Comparison of ENCODE assay signal across 18 mouse cellular contexts in the genomic region with DNA sequence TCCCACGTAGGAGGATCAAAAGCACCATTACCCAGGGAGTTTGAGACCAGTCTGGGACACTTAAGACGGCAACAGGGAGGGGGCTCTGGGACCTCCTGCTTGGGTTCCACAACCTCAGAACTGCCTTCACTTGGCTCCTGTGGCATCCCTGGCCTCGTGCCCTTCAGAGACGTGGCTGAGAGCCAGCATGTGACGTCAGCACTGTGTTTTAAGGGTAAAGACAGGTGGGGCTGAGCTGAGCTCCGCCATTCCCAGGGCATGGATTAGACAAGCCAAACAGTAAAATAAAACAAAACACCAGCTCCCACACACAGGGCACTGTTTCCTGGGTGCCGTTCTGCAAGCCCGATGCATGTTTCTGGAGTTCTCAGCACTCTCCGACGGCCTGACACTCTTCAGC. TPM values are rescaled to one million over a fixed set of nuclear protein-coding genes. Genes with fewer than 3 reads are reported as not detected.
DNase-seq lines count a peak whose midpoint lies in the region; ATAC-seq and TF ChIP-seq lines count a peak whose summit lies in the region.
"Had no signal": no experiment of that assay in that cellular context is flagged by ENCODE, and none has a peak within 500 bp of the region (broad histone marks: within the 10 kb centered on the region; RNA-seq: fewer than 3 reads in every experiment).

No protein-coding gene starts in this region.

- H3K4me1 ChIP-seq in heart, embryonic 15.5 days (replicated peaks): peaks cover 30% of the 10 kb centered on the region
- peaks cover 30% of the 10 kb centered on the region for H3K4me1 ChIP-seq in limb, embryonic 13.5 days
- peaks cover 25% of the 10 kb centered on the region for H3K4me1 ChIP-seq in limb, embryonic 10.5 days
- H3K4me1 ChIP-seq in lung, postnatal 0 days (ENCODE audit: insufficient read depth, low read depth, low read length): no peaks in the 10 kb centered on the region
- no peaks in the 10 kb centered on the region for H3K4me1 ChIP-seq in hindbrain, embryonic 16.5 days (ENCODE audit: control insufficient read depth, insufficient read depth, low read depth, low read length)
- H3K4me1 ChIP-seq: intestine, embryonic 15.5 days; liver, embryonic 15.5 days had no signal

- TF ChIP-seq CTCF in lung, postnatal 0 days (IDR thresholded peaks at IDR 0.05): no peak

- H3K4me3 ChIP-seq in heart, embryonic 15.5 days: no peak overlapping the region
- no peak overlapping the region for H3K4me3 ChIP-seq in limb, embryonic 13.5 days
- no peak overlapping the region for H3K4me3 ChIP-seq in limb, embryonic 10.5 days
- no peak overlapping the region for H3K4me3 ChIP-seq in lung, postnatal 0 days (ENCODE audit: low read depth, low read length)
- no peak overlapping the region for H3K4me3 ChIP-seq in hindbrain, embryonic 16.5 days (ENCODE audit: low read length)
- H3K4me3 ChIP-seq: hindbrain, embryonic 12.5 days; intestine, embryonic 15.5 days; liver, embryonic 15.5 days; megakaryocyte, embryonic 14.5 days had no signal

- WGBS in heart, embryonic 15.5 days: 50% methylated on average over 10 of the region's 10 CpGs
- 47% methylated on average over 10 of the region's 10 CpGs for WGBS in limb, embryonic 13.5 days
- WGBS in limb, embryonic 10.5 days: 71% methylated on average over 10 of the region's 10 CpGs
- WGBS in lung, postnatal 0 days: 41% methylated on average over 10 of the region's 10 CpGs
- 61% methylated on average over 10 of the region's 10 CpGs for WGBS in hindbrain, embryonic 16.5 days

- no peaks in the 10 kb centered on the region for H3K9me3 ChIP-seq in heart, embryonic 15.5 days (replicated peaks)
- no peaks in the 10 kb centered on the region for H3K9me3 ChIP-seq in limb, embryonic 13.5 days
- no peaks in the 10 kb centered on the region for H3K9me3 ChIP-seq in limb, embryonic 10.5 days (replicated peaks)
- H3K9me3 ChIP-seq in lung, postnatal 0 days (ENCODE audit: low read length): no peaks in the 10 kb centered on the region
- H3K9me3 ChIP-seq in hindbrain, embryonic 16.5 days (ENCODE audit: control insufficient read depth, low read length): no peaks in the 10 kb centered on the region
- H3K9me3 ChIP-seq: hindbrain, embryonic 12.5 days; intestine, embryonic 15.5 days; liver, embryonic 15.5 days; megakaryocyte, embryonic 14.5 days had no signal

- no peak overlapping the region for H3K4me2 ChIP-seq in heart, embryonic 15.5 days
- H3K4me2 ChIP-seq in limb, embryonic 13.5 days (replicated peaks): no peak overlapping the region
- H3K4me2 ChIP-seq in lung, postnatal 0 days (replicated peaks; ENCODE audit: low read depth, low read length): no peak overlapping the region
- no peak overlapping the region for H3K4me2 ChIP-seq in hindbrain, embryonic 16.5 days (ENCODE audit: low read length)
- H3K4me2 ChIP-seq: hindbrain, embryonic 12.5 days; intestine, embryonic 15.5 days; liver, embryonic 15.5 days had no signal

- H3K9ac ChIP-seq in heart, embryonic 15.5 days: no peak overlapping the region
- no peak overlapping the region for H3K9ac ChIP-seq in limb, embryonic 13.5 days
- no peak overlapping the region for H3K9ac ChIP-seq in lung, postnatal 0 days (replicated peaks; ENCODE audit: low read depth)
- no peak overlapping the region for H3K9ac ChIP-seq in hindbrain, embryonic 16.5 days (ENCODE audit: low read depth, low read length)
- H3K9ac ChIP-seq: hindbrain, embryonic 12.5 days; intestine, embryonic 15.5 days; liver, embryonic 15.5 days had no signal

- H3K36me3 ChIP-seq in heart, embryonic 15.5 days: no peaks in the 10 kb centered on the region
- H3K36me3 ChIP-seq in limb, embryonic 13.5 days: no peaks in the 10 kb centered on the region
- H3K36me3 ChIP-seq in limb, embryonic 10.5 days: no peaks in the 10 kb centered on the region
- H3K36me3 ChIP-seq in lung, postnatal 0 days (ENCODE audit: insufficient read depth, low read length): no peaks in the 10 kb centered on the region
- no peaks in the 10 kb centered on the region for H3K36me3 ChIP-seq in hindbrain, embryonic 16.5 days (ENCODE audit: control insufficient read depth, insufficient read depth, low read length)
- H3K36me3 ChIP-seq: hindbrain, embryonic 12.5 days; intestine, embryonic 15.5 days; liver, embryonic 15.5 days had no signal

- no peak overlapping the region for H3K27ac ChIP-seq in heart, embryonic 15.5 days
- no peak overlapping the region for H3K27ac ChIP-seq in limb, embryonic 13.5 days
- H3K27ac ChIP-seq in limb, embryonic 10.5 days: no peak overlapping the region
- H3K27ac ChIP-seq in lung, postnatal 0 days (ENCODE audit: low read length): no peak overlapping the region
- H3K27ac ChIP-seq in hindbrain, embryonic 16.5 days (ENCODE audit: low read depth, low read length): no peak overlapping the region
- H3K27ac ChIP-seq: hindbrain, embryonic 12.5 days; intestine, embryonic 15.5 days; liver, embryonic 15.5 days had no signal

- no peak for DNase-seq in heart, adult 8-10 months (ENCODE audit: low spot score)
- no peak for DNase-seq in limb, embryonic 10.5 days (ENCODE audit: low spot score)
- no peak for DNase-seq in lung, postnatal 0 days (ENCODE audit: low spot score)
- peak; percentile 29 for DNase-seq in ovary, postnatal 36 days (ENCODE audit: low spot score)
- DNase-seq: cerebellum, adult 11-12 months; embryo, embryonic 11 days; layer of hippocampus, postnatal 36 days; right cerebral cortex, postnatal 4 days had no signal

- 0 out of 2 replicates have a peak, but pooled peaks have one; percentile 21 for ATAC-seq in heart, embryonic 15.5 days (replicated peaks; ENCODE audit: insufficient number of reproducible peaks, insufficient read depth, low FRiP score, low read depth)
- ATAC-seq in limb, embryonic 13.5 days (ENCODE audit: low FRiP score, low read depth): 0 out of 2 replicates have a peak, but pooled peaks have one; percentile 16
- peak; percentile 52 for ATAC-seq in lung, postnatal 0 days
- ATAC-seq in hindbrain, embryonic 16.5 days: no peak
- ATAC-seq: CD4-positive, CD25-positive, alpha-beta regulatory T cell, adult 4 months; forebrain, embryonic 14.5 days; intestine, embryonic 15.5 days; midbrain, embryonic 16.5 days had no signal

- H3K27me3 ChIP-seq in heart, embryonic 15.5 days: peaks cover 18% of the 10 kb centered on the region
- peaks cover 38% of the 10 kb centered on the region for H3K27me3 ChIP-seq in limb, embryonic 13.5 days
- H3K27me3 ChIP-seq in limb, embryonic 10.5 days (ENCODE audit: low read depth, poor library complexity, severe bottlenecking): peaks cover 95% of the 10 kb centered on the region
- H3K27me3 ChIP-seq in lung, postnatal 0 days (replicated peaks; ENCODE audit: insufficient read depth, low read length): no peaks in the 10 kb centered on the region
- no peaks in the 10 kb centered on the region for H3K27me3 ChIP-seq in hindbrain, embryonic 16.5 days (replicated peaks; ENCODE audit: control insufficient read depth, insufficient read depth, low read length)
- H3K27me3 ChIP-seq: hindbrain, embryonic 12.5 days; intestine, embryonic 15.5 days; liver, embryonic 15.5 days had no signal

- no peak for TF ChIP-seq EP300 in lung, postnatal 0 days (IDR thresholded peaks at IDR 0.05)

RNA-seq across cellular contexts. Expression of gene Thap12, which starts 47.5 kb away (rescaled TPM):
- 35.6 and 37.4 TPM in 2 replicates for polyA plus RNA-seq in heart, embryonic 15.5 days (2015; fragmentation: Nextera tagmentation; extraction: Ambion mirVana)
- 10 to 100 TPM; 70.7 to 89.1 (median 82.6) TPM for total RNA-seq in heart, adult 8-10 months (2022)
- polyA plus RNA-seq in limb, embryonic 13.5 days (2015; fragmentation: Nextera tagmentation; extraction: Ambion mirVana): 69.9 and 73.9 TPM in 2 replicates
- 50.8 and 56.2 TPM in 2 replicates for polyA plus RNA-seq in limb, embryonic 10.5 days (2016; fragmentation: Nextera tagmentation; extraction: Ambion mirVana)
- polyA plus RNA-seq in lung, postnatal 0 days (2015; fragmentation: Nextera tagmentation; extraction: Ambion mirVana): 31.8 and 34.2 TPM in 2 replicates
- 40.2 and 45.6 TPM in 2 replicates for polyA plus RNA-seq in hindbrain, embryonic 16.5 days (2015; fragmentation: Nextera tagmentation; extraction: Ambion mirVana)
